In the genomic region with DNA sequence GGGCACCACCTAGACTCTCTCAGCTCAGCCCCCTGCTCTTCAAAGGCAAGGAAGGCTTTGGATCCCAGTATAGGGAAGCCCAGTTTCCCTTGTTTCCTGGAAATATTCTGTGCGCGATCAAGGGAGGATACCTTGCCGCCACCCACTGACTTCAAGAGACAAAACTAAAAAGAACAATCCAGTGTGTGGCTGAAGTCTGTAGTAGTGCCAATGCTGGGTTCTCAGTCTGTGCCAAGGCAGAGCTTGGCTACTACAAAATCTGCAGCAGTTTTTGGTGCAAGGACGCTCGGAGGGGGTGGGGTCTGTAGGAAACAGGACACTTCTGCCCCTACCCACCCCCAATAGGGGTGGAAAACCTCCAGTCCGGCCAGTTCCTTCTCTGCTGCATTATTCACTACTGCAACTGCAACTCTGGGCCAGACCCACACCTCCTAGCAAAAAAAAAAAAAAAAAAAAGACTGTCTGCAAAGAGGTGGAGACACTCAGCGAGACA, we compare ENCODE assay signal across 9 mouse cellular contexts. TPM values are rescaled to one million over a fixed set of nuclear protein-coding genes. Genes with fewer than 3 reads are reported as not detected.
DNase-seq lines count a peak whose midpoint lies in the region; ATAC-seq and TF ChIP-seq lines count a peak whose summit lies in the region.
"Had no signal": no experiment of that assay in that cellular context is flagged by ENCODE, and none has a peak within 500 bp of the region (broad histone marks: within the 10 kb centered on the region; RNA-seq: fewer than 3 reads in every experiment).

No protein-coding gene starts in this region.

- 59% methylated on average over 7 of the region's 7 CpGs for WGBS in kidney, embryonic 15.5 days
- 62% methylated on average over 7 of the region's 7 CpGs for WGBS in kidney, adult 2 months
- WGBS in forebrain, embryonic 10.5 days = 60% methylated on average over 7 of the region's 7 CpGs
- WGBS in hindbrain, embryonic 15.5 days = 42% methylated on average over 7 of the region's 7 CpGs
- WGBS in midbrain, embryonic 16.5 days = 42% methylated on average over 7 of the region's 7 CpGs

- peak overlapping the region; percentile 97 for H3K4me2 ChIP-seq in kidney, embryonic 15.5 days
- peak overlapping the region; percentile 95 for H3K4me2 ChIP-seq in hindbrain, embryonic 15.5 days
- H3K4me2 ChIP-seq in midbrain, embryonic 16.5 days (ENCODE audit: low read length) = peak overlapping the region; percentile 98

- peaks cover 9% of the 10 kb centered on the region; the same call in 1 of the 2 replicates for H3K27me3 ChIP-seq in kidney, embryonic 15.5 days
- no peaks in the 10 kb centered on the region for H3K27me3 ChIP-seq in kidney, adult 2 months (replicated peaks; ENCODE audit: control insufficient read depth, insufficient read depth, low read length)
- no peaks in the 10 kb centered on the region; the same call in 1 of the 2 replicates for H3K27me3 ChIP-seq in forebrain, embryonic 10.5 days (ENCODE audit: poor library complexity, severe bottlenecking)
- H3K27me3 ChIP-seq in hindbrain, embryonic 15.5 days = no peaks in the 10 kb centered on the region
- H3K27me3 ChIP-seq in midbrain, embryonic 16.5 days (ENCODE audit: control insufficient read depth, insufficient read depth, low read depth, low read length) = no peaks in the 10 kb centered on the region

- TF ChIP-seq POLR2A in kidney, adult 2 months (IDR thresholded peaks at IDR 0.05; ENCODE audit: low read depth, low read length) = no peak

- no peak for TF ChIP-seq CTCF in kidney, adult 2 months (conservative IDR thresholded peaks at IDR 0.05; ENCODE audit: insufficient read depth, insufficient read length, low read depth, low read length)

- H3K4me1 ChIP-seq in kidney, embryonic 15.5 days = peaks cover 86% of the 10 kb centered on the region
- peaks cover 28% of the 10 kb centered on the region for H3K4me1 ChIP-seq in kidney, adult 2 months (ENCODE audit: control insufficient read depth, insufficient read depth, low read length)
- H3K4me1 ChIP-seq in forebrain, embryonic 10.5 days = peaks cover 98% of the 10 kb centered on the region
- H3K4me1 ChIP-seq in hindbrain, embryonic 15.5 days (replicated peaks) = peaks cover 78% of the 10 kb centered on the region
- H3K4me1 ChIP-seq in midbrain, embryonic 16.5 days (ENCODE audit: control insufficient read depth, insufficient read depth, low read length) = peaks cover 53% of the 10 kb centered on the region

- no peak overlapping the region for H3K27ac ChIP-seq in kidney, embryonic 15.5 days
- H3K27ac ChIP-seq in kidney, adult 2 months (ENCODE audit: insufficient read depth, low read depth, low read length) = no peak overlapping the region
- no peak overlapping the region for H3K27ac ChIP-seq in forebrain, embryonic 10.5 days
- 0 out of 2 replicates have a peak overlapping the region, but pooled peaks have one; percentile 5 for H3K27ac ChIP-seq in hindbrain, embryonic 15.5 days (replicated peaks)
- no peak overlapping the region for H3K27ac ChIP-seq in midbrain, embryonic 16.5 days (ENCODE audit: low read length)

- no peaks in the 10 kb centered on the region for H3K36me3 ChIP-seq in kidney, embryonic 15.5 days
- H3K36me3 ChIP-seq in kidney, adult 2 months (ENCODE audit: control insufficient read depth, insufficient read depth, low read length) = no peaks in the 10 kb centered on the region
- peaks cover 46% of the 10 kb centered on the region for H3K36me3 ChIP-seq in forebrain, embryonic 10.5 days (replicated peaks)
- no peaks in the 10 kb centered on the region for H3K36me3 ChIP-seq in hindbrain, embryonic 15.5 days
- no peaks in the 10 kb centered on the region for H3K36me3 ChIP-seq in midbrain, embryonic 16.5 days (ENCODE audit: control insufficient read depth, insufficient read depth, low read length)

- DNase-seq in kidney, adult 2 months = no peak
- no peak for DNase-seq in forebrain, embryonic 10.5 days (ENCODE audit: extremely low spot score, low spot score)
- DNase-seq in right cerebral cortex, postnatal 36 days (ENCODE audit: low spot score in 2 of 2) = no peak
- no peak for DNase-seq in gastrocnemius, postnatal 36 days
- DNase-seq in left cerebral cortex, adult 8-10 months (ENCODE audit: low spot score in 2 of 2) = no peak

- H3K9me3 ChIP-seq in kidney, embryonic 15.5 days (replicated peaks) = no peaks in the 10 kb centered on the region
- H3K9me3 ChIP-seq in forebrain, embryonic 10.5 days = no peaks in the 10 kb centered on the region
- H3K9me3 ChIP-seq in hindbrain, embryonic 15.5 days = no peaks in the 10 kb centered on the region
- no peaks in the 10 kb centered on the region for H3K9me3 ChIP-seq in midbrain, embryonic 16.5 days (replicated peaks; ENCODE audit: control insufficient read depth, low read length, poor library complexity, severe bottlenecking)

- H3K4me3 ChIP-seq in kidney, embryonic 15.5 days (replicated peaks) = peak overlapping the region; percentile 81; the same call in 1 of the 2 replicates
- H3K4me3 ChIP-seq in kidney, adult 2 months (ENCODE audit: insufficient read depth, low read depth, low read length) = no peak overlapping the region
- H3K4me3 ChIP-seq in forebrain, embryonic 10.5 days = peak overlapping the region; percentile 88
- H3K4me3 ChIP-seq in hindbrain, embryonic 15.5 days = peak overlapping the region; percentile 71
- peak overlapping the region; percentile 86 for H3K4me3 ChIP-seq in midbrain, embryonic 16.5 days (ENCODE audit: low read depth, low read length)

- intact Hi-C loops in gastrocnemius, postnatal 36 days (cut with DNase I) = no loop called here

- no peak overlapping the region for H3K9ac ChIP-seq in kidney, embryonic 15.5 days
- 0 out of 2 replicates have a peak overlapping the region, but pooled peaks have one; percentile 75 for H3K9ac ChIP-seq in hindbrain, embryonic 15.5 days
- peak overlapping the region; percentile 83 for H3K9ac ChIP-seq in midbrain, embryonic 16.5 days (ENCODE audit: low read depth, low read length)

- ATAC-seq in kidney, embryonic 15.5 days (replicated peaks; ENCODE audit: low FRiP score) = no peak
- no peak for ATAC-seq in hindbrain, embryonic 15.5 days (ENCODE audit: low FRiP score, low read depth)
- ATAC-seq in midbrain, embryonic 16.5 days = no peak

RNA-seq across cellular contexts. Expression of a gene that starts 3.0 kb away (rescaled TPM):
- 7.7 and 8.1 TPM in 2 replicates for polyA plus RNA-seq in kidney, embryonic 15.5 days (2015; fragmentation: Nextera tagmentation; extraction: Ambion mirVana)
- 15.7 and 19.4 TPM in 2 replicates for polyA plus RNA-seq in kidney, adult 2 months (2012; rRNA removed)
- 13.5 and 14.6 TPM in 2 replicates for polyA plus RNA-seq in forebrain, embryonic 10.5 days (2016; fragmentation: Nextera tagmentation; extraction: Ambion mirVana)
- 13.7 and 14.7 TPM in 2 replicates for polyA plus RNA-seq in hindbrain, embryonic 15.5 days (2015; fragmentation: Nextera tagmentation; extraction: Ambion mirVana)
- 13.2 and 13.5 TPM in 2 replicates for polyA plus RNA-seq in midbrain, embryonic 16.5 days (2015; fragmentation: Nextera tagmentation; extraction: Ambion mirVana)
- total RNA-seq in gastrocnemius, postnatal 36 days (2021) = 10 to 100 TPM; 24.0 to 26.5 TPM
- total RNA-seq in left cerebral cortex, adult 8-10 months (2022) = 10 to 100 TPM; 71.7 to 85.8 (median 80.1) TPM

RNA-seq across cellular contexts. Expression of a gene that starts 33.9 kb away (rescaled TPM):
- 0.55 and 1.00 TPM in 2 replicates for polyA plus RNA-seq in kidney, embryonic 15.5 days (2015; fragmentation: Nextera tagmentation; extraction: Ambion mirVana)
- polyA plus RNA-seq in kidney, adult 2 months (2012; rRNA removed) = 0.31 and 0.42 TPM in 2 replicates
- polyA plus RNA-seq in forebrain, embryonic 10.5 days (2016; fragmentation: Nextera tagmentation; extraction: Ambion mirVana) = 2.8 and 3.4 TPM in 2 replicates
- 2.7 and 2.9 TPM in 2 replicates for polyA plus RNA-seq in hindbrain, embryonic 15.5 days (2015; fragmentation: Nextera tagmentation; extraction: Ambion mirVana)
- 2.7 and 2.9 TPM in 2 replicates for polyA plus RNA-seq in midbrain, embryonic 16.5 days (2015; fragmentation: Nextera tagmentation; extraction: Ambion mirVana)
- 1 to 10 TPM in 1 of 2 experiments, under 1 TPM in 1; 0.74 to 1.3 TPM for total RNA-seq in gastrocnemius, postnatal 36 days (2021)
- 10 to 100 TPM in 3 of 4 experiments, 1 to 10 TPM in 1; 9.4 to 11.2 (median 10.7) TPM for total RNA-seq in left cerebral cortex, adult 8-10 months (2022)
- total RNA-seq: hematopoietic stem cell, adult 5-6 weeks had no signal
